Mouse (Mus musculus) intestine, postnatal 0 days (tissue): Measurements from ENCODE around the gene Pde2a. TPM values are rescaled to one million over a fixed set of nuclear protein-coding genes. Genes with fewer than 3 reads are reported as not detected.

ENCODE experiments used
- ATAC-seq: fragments of 200-750 bp; cut with Nextera tagmentation; 2 replicates; pipeline ENCODE4 v1.8.0; 2017; ENCODE audit warnings: mild to moderate bottlenecking, moderate TSS enrichment, moderate library complexity
- H3K27ac ChIP-seq: fragments of 300-500 bp; sonication (generic); 2 replicates; pipeline ENCODE4 v1.5.1; 2014; ENCODE audit warnings: mild to moderate bottlenecking, low read depth, low read length, moderate library complexity
- H3K27me3 ChIP-seq: fragments of 300-500 bp; sonication (generic); replicated peaks from 2 replicates; pipeline ENCODE4 v1.6.1; 2014; ENCODE audit warnings: low read length, mixed read lengths; ENCODE audit not compliant: control insufficient read depth, insufficient read depth
- H3K36me3 ChIP-seq: fragments of 300-500 bp; sonication (generic); 2 replicates; pipeline ENCODE4 v1.6.1; 2014; ENCODE audit warnings: mild to moderate bottlenecking, moderate library complexity; ENCODE audit not compliant: control insufficient read depth, insufficient read depth
- H3K4me1 ChIP-seq: fragments of 300-500 bp; sonication (generic); replicated peaks from 2 replicates; pipeline ENCODE4 v1.6.1; 2014; ENCODE audit warnings: antibody characterized with exemption, low read length, mixed read lengths; ENCODE audit not compliant: control insufficient read depth, insufficient read depth
- H3K4me2 ChIP-seq: fragments of 300-500 bp; sonication (generic); replicated peaks from 2 replicates; pipeline ENCODE4 v1.6.1; 2014; ENCODE audit warnings: low read depth, mild to moderate bottlenecking, moderate library complexity
- H3K4me3 ChIP-seq: fragments of 300-500 bp; sonication (generic); 2 replicates; pipeline ENCODE4 v1.5.1; 2014; ENCODE audit warnings: low read depth, low read length
- H3K9ac ChIP-seq: fragments of 300-500 bp; sonication (generic); 2 replicates; pipeline ENCODE4 v1.6.1; 2014; ENCODE audit warnings: mild to moderate bottlenecking, low read depth, low read length
- H3K9me3 ChIP-seq: fragments of 300-500 bp; sonication (generic); 2 replicates; pipeline ENCODE4 v1.6.1; 2016; ENCODE audit warnings: mixed run types; ENCODE audit not compliant: control insufficient read depth
- CTCF ChIP-seq: sonication (generic); IDR thresholded peaks from 2 replicates; pipeline ENCODE4 v1.5.1; 2016; ENCODE audit warnings: low read depth, mild to moderate bottlenecking, control low read depth, antibody characterized with exemption, moderate library complexity
- WGBS: fragments of 180-500 bp; shearing (Covaris S2); extraction: QIAGEN DNeasy Blood & Tissue Kit; methylation state at CpG from one replicate; pipeline ENCODE4 v1.1.7; 2014; 5-methylcytosine and 5-hydroxymethylcytosine counted together
- polyA plus RNA-seq: library from polyadenylated mRNA; unstranded; fragments of >200 nt; fragmentation: Nextera tagmentation; extraction: Ambion mirVana; gene quantifications from 2 replicates; pipeline ENCODE4 v1.2.1, GENCODE M21; 2015

Gene Pde2a
- polyA plus RNA-seq, 1 experiment from 2014 or later = 11.1 TPM

GRCm38 (mm10) chr7:101422069-101422468 is 578 bp downstream of the Pde2a start:
- H3K9ac ChIP-seq = no peak overlapping the region
- no peaks in the 10 kb centered on the region for H3K9me3 ChIP-seq
- H3K27ac ChIP-seq = no peak overlapping the region
- H3K4me1 ChIP-seq = no peaks in the 10 kb centered on the region
- WGBS = 37% methylated on average over 3 of the region's 3 CpGs
- H3K4me3 ChIP-seq = no peak overlapping the region
- H3K27me3 ChIP-seq = peaks cover 2% of the 10 kb centered on the region; the same call in 1 of the 2 replicates
- TF ChIP-seq CTCF = no peak
- H3K4me2 ChIP-seq = no peak overlapping the region
- H3K36me3 ChIP-seq = no peaks in the 10 kb centered on the region
- no peak for ATAC-seq

- no peaks in the 10 kb centered on the region for H3K36me3 ChIP-seq
- no peak overlapping the region for H3K4me3 ChIP-seq
- ATAC-seq = no peak
- H3K9me3 ChIP-seq = no peaks in the 10 kb centered on the region
- no peak for TF ChIP-seq CTCF
- H3K4me2 ChIP-seq = no peak overlapping the region
- peaks cover 2% of the 10 kb centered on the region; the same call in 1 of the 2 replicates for H3K27me3 ChIP-seq
- no peaks in the 10 kb centered on the region for H3K4me1 ChIP-seq
- 79% methylated on average over 8 of the region's 8 CpGs for WGBS
- H3K9ac ChIP-seq = no peak overlapping the region
- H3K27ac ChIP-seq = no peak overlapping the region
These were observed 1.2 kb downstream of the Pde2a start for GRCm38 (mm10) chr7:101422646-101423045.

GRCm38 (mm10) chr7:101423970-101424369 is 2.5 kb downstream of the Pde2a start:
- no peak for ATAC-seq
- no peaks in the 10 kb centered on the region for H3K4me1 ChIP-seq
- no peak overlapping the region for H3K4me3 ChIP-seq
- H3K27me3 ChIP-seq = no peaks in the 10 kb centered on the region; the same call in 1 of the 2 replicates
- TF ChIP-seq CTCF = no peak
- no peak overlapping the region for H3K4me2 ChIP-seq
- no peaks in the 10 kb centered on the region for H3K9me3 ChIP-seq
- H3K36me3 ChIP-seq = no peaks in the 10 kb centered on the region
- H3K27ac ChIP-seq = no peak overlapping the region
- WGBS = 71% methylated on average over 6 of the region's 6 CpGs
- H3K9ac ChIP-seq = no peak overlapping the region

- no peaks in the 10 kb centered on the region for H3K36me3 ChIP-seq
- no peak overlapping the region for H3K9ac ChIP-seq
- H3K27me3 ChIP-seq = no peaks in the 10 kb centered on the region
- no peak overlapping the region for H3K27ac ChIP-seq
- TF ChIP-seq CTCF = no peak
- no peak overlapping the region for H3K4me2 ChIP-seq
- H3K4me3 ChIP-seq = no peak overlapping the region
- 67% methylated on average over 8 of the region's 8 CpGs for WGBS
- no peaks in the 10 kb centered on the region for H3K9me3 ChIP-seq
- ATAC-seq = no peak
- no peaks in the 10 kb centered on the region for H3K4me1 ChIP-seq
These were observed 5.2 kb downstream of the Pde2a start for GRCm38 (mm10) chr7:101426692-101427091.

- Histone ChIP-seq H3K4me1 (no peaks in the 10 kb centered on the region), H3K9ac (no peak overlapping the region), H3K27me3 (no peaks in the 10 kb centered on the region), H3K4me2 (no peak overlapping the region), H3K4me3 (no peak overlapping the region), H3K9me3 (no peaks in the 10 kb centered on the region), H3K36me3 (no peaks in the 10 kb centered on the region), H3K27ac (no peak overlapping the region)
- no peak for ATAC-seq
- 9% methylated on average over 2 of the region's 2 CpGs for WGBS
- peak; percentile 87 for TF ChIP-seq CTCF
These were observed 6.2 kb downstream of the Pde2a start for GRCm38 (mm10) chr7:101427736-101428135.

- Histone ChIP-seq H3K9me3 (no peaks in the 10 kb centered on the region), H3K27ac (no peak overlapping the region), H3K9ac (no peak overlapping the region), H3K4me3 (no peak overlapping the region), H3K36me3 (no peaks in the 10 kb centered on the region), H3K27me3 (0 out of 2 replicates have a peak, but pooled peaks cover 3% of the 10 kb centered on the region), H3K4me1 (no peaks in the 10 kb centered on the region), H3K4me2 (no peak overlapping the region)
- ATAC-seq = no peak
- TF ChIP-seq CTCF = no peak
- WGBS = 54% methylated on average over 6 of the region's 6 CpGs
These were observed 13.5 kb downstream of the Pde2a start for GRCm38 (mm10) chr7:101435038-101435437.

- Histone ChIP-seq H3K4me1 (no peaks in the 10 kb centered on the region), H3K4me2 (no peak overlapping the region), H3K27ac (no peak overlapping the region), H3K4me3 (no peak overlapping the region), H3K27me3 (0 out of 2 replicates have a peak, but pooled peaks cover 5% of the 10 kb centered on the region), H3K9me3 (no peaks in the 10 kb centered on the region), H3K9ac (no peak overlapping the region), H3K36me3 (no peaks in the 10 kb centered on the region)
- no peak for TF ChIP-seq CTCF
- no peak for ATAC-seq
- WGBS = 7% methylated on average over 1 of the region's 1 CpGs
These were observed 16.4 kb downstream of the Pde2a start for GRCm38 (mm10) chr7:101437876-101438275.
